Mouse (Mus musculus) heart, embryonic 12.5 days (tissue): Measurements from ENCODE around the gene Dennd6b. TPM values are rescaled to one million over a fixed set of nuclear protein-coding genes. Genes with fewer than 3 reads are reported as not detected.

Source experiments
- ATAC-seq: fragments of 200-750 bp; cut with Nextera tagmentation; 2 replicates; pipeline ENCODE4 v1.8.0; 2017; ENCODE audit warnings: moderate TSS enrichment, moderate library complexity; ENCODE audit not compliant: insufficient number of reproducible peaks, low FRiP score
- H3K27ac ChIP-seq: fragments of 300-500 bp; sonication (generic); 2 replicates; pipeline ENCODE4 v1.5.1; 2016; ENCODE audit warnings: mild to moderate bottlenecking, moderate library complexity; ENCODE audit not compliant: poor library complexity, severe bottlenecking
- H3K27me3 ChIP-seq: fragments of 300-500 bp; sonication (generic); replicated peaks from 2 replicates; pipeline ENCODE4 v1.6.1; 2016; ENCODE audit warnings: mild to moderate bottlenecking, moderate library complexity
- H3K36me3 ChIP-seq: fragments of 300-500 bp; sonication (generic); 2 replicates; pipeline ENCODE4 v1.6.1; 2016; ENCODE audit warnings: mild to moderate bottlenecking, moderate library complexity
- H3K4me1 ChIP-seq: fragments of 300-500 bp; sonication (generic); replicated peaks from 2 replicates; pipeline ENCODE4 v1.6.1; 2016; ENCODE audit warnings: mild to moderate bottlenecking
- H3K4me2 ChIP-seq: fragments of 300-500 bp; sonication (generic); 2 replicates; pipeline ENCODE4 v1.6.1; 2016; ENCODE audit warnings: mild to moderate bottlenecking, moderate library complexity
- H3K4me3 ChIP-seq: fragments of 300-500 bp; sonication (generic); 2 replicates; pipeline ENCODE4 v1.5.1; 2016; ENCODE audit warnings: mild to moderate bottlenecking
- H3K9ac ChIP-seq: fragments of 300-500 bp; sonication (generic); 2 replicates; pipeline ENCODE4 v1.6.1; 2016; ENCODE audit warnings: mild to moderate bottlenecking, moderate library complexity
- H3K9me3 ChIP-seq: fragments of 300-500 bp; sonication (generic); replicated peaks from 2 replicates; pipeline ENCODE4 v1.6.1; 2016; ENCODE audit warnings: mild to moderate bottlenecking, moderate library complexity
- WGBS: fragments of 180-500 bp; shearing (Covaris S2); methylation state at CpG from one replicate; pipeline ENCODE4 v1.1.7; 2016; 5-methylcytosine and 5-hydroxymethylcytosine counted together
- polyA plus RNA-seq: library from polyadenylated mRNA; unstranded; fragments of >200 nt; fragmentation: Nextera tagmentation; extraction: Ambion mirVana; gene quantifications from 2 replicates; pipeline ENCODE4 v1.2.1, GENCODE M21; 2016

The Dennd6b gene
- 19.9 and 20.2 TPM in 2 replicates for polyA plus RNA-seq

- Histone ChIP-seq H3K9ac (peak within 1 kb of the TSS; percentile 93), H3K9me3 (no peaks in the 10 kb centered on the region), H3K36me3 (no peaks in the 10 kb centered on the region), H3K4me1 (peaks cover 15% of the 10 kb centered on the region), H3K4me3 (peak within 1 kb of the TSS; percentile 78), H3K27me3 (no peaks in the 10 kb centered on the region), H3K4me2 (peak within 1 kb of the TSS; percentile 80), H3K27ac (peak within 1 kb of the TSS; percentile 97)
- ATAC-seq = peak; percentile 98
- WGBS = under 1% methylated on average over 38 of the region's 38 CpGs
Observed at GRCm38 (mm10) chr15:89196313-89196706, at the start of gene Dennd6b. Dennd6b (minus strand) TSS chr15:89196496.

DNA sequence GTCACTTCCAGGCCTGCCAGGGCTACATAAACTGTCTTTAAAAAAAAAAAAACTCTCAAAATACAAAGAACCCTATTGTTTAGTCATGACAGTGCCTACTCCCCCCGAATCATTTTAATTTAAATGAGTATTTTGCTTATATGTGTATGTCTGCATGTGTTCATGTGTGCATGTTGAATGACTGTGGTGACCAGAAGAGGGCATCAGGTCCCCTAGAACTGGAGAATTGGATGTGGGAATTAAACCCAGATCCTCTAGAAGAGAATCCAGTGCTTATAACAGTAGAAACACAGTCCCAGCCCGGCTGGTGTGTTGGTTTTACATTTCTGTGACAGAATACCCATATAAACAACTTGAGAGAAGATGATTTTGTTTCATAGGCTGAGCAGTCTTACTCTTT, 44.7 kb upstream of the Dennd6b start:
- H3K4me3 ChIP-seq = no peak overlapping the region
- H3K4me1 ChIP-seq = peaks cover 12% of the 10 kb centered on the region
- H3K9ac ChIP-seq = no peak overlapping the region
- peaks cover 24% of the 10 kb centered on the region for H3K36me3 ChIP-seq
- no peak overlapping the region for H3K27ac ChIP-seq
- H3K9me3 ChIP-seq = no peaks in the 10 kb centered on the region
- no peaks in the 10 kb centered on the region for H3K27me3 ChIP-seq
- 74% methylated on average over 2 of the region's 2 CpGs for WGBS
- H3K4me2 ChIP-seq = no peak overlapping the region
- ATAC-seq = no peak

DNA sequence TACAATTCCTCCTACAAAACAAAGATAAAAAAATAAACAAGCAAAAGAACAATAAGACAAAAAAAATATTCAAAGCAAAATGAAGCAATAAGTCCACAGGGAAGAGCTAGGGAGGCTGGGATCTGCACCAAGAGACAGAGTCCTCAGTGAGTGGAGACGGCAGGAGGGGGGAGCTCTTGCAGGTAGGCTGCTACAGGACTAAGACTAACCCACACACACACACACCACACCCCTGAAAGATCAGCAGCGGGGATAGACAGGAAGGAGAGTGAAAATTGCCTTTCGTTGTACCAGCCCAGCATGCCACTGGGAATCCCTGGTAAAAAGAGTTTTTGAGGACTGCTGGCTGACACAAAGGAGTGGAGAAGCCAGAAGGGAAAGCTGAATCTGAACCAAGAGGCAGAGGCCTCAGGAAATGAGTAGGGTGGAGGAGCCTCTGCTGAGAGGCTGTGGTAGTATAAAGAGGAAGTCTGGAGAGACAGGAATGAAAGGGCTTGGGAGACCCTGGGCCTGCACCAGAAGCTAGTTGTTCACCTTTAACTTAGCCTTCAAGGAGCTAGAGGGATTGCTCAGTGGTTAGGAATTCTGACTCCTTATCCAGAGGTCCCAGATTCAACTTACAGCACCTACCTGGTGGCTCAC, 43.6 kb upstream of the Dennd6b start:
- Histone ChIP-seq H3K27me3 (no peaks in the 10 kb centered on the region), H3K4me1 (peaks cover 12% of the 10 kb centered on the region), H3K9me3 (no peaks in the 10 kb centered on the region), H3K4me3 (no peak overlapping the region), H3K9ac (no peak overlapping the region), H3K36me3 (peaks cover 21% of the 10 kb centered on the region), H3K4me2 (no peak overlapping the region), H3K27ac (peak overlapping the region; percentile 61)
- no peak for ATAC-seq
- WGBS = 48% methylated on average over 3 of the region's 3 CpGs

DNA sequence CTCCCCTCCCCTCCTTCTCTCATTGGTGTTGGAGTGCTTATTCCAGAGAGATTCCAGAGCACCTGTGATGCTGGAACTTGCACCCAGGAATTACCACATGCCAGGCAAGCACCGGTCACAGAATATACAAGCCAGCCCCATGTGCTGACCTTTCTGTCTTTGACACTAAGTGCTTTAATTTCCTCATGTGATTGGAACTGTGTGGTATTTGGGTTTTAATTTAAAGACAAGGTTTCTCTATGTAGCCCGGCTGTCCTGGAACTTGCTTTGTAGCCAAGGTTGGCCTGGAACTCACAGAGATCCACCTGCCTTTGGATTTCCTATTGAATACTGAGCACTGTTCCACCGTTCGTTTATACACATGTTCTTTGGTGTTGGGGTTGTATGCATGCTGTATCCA, 37.8 kb upstream of the Dennd6b start:
- no peak overlapping the region for H3K9ac ChIP-seq
- no peak overlapping the region for H3K4me2 ChIP-seq
- WGBS = 89% methylated on average over 4 of the region's 4 CpGs
- no peaks in the 10 kb centered on the region for H3K27me3 ChIP-seq
- peaks cover 3% of the 10 kb centered on the region for H3K4me1 ChIP-seq
- no peak overlapping the region for H3K27ac ChIP-seq
- no peak for ATAC-seq
- no peak overlapping the region for H3K4me3 ChIP-seq
- H3K9me3 ChIP-seq = no peaks in the 10 kb centered on the region
- peaks cover 5% of the 10 kb centered on the region for H3K36me3 ChIP-seq

DNA sequence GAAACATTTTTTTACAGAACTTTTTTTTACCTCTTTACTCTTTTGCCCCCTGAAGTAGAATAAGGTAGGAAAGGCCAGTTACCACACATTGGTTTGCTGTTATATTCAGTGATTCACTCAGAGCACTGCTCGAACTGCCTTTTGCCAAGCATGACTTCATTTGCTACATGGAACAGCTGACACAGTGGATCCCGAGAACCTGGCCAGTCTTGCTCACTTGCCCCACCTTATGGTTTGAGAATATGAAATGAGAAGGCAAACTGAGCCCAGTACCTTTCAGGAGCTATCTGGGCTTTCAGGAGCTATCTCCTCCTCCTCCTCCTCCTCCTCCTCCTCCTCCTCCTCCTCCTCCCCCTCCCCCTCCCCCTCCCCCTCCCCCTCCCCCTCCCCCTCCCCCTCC, 37.3 kb upstream of the Dennd6b start:
- Histone ChIP-seq H3K27me3 (no peaks in the 10 kb centered on the region), H3K4me1 (no peaks in the 10 kb centered on the region), H3K27ac (no peak overlapping the region), H3K9ac (no peak overlapping the region), H3K4me3 (no peak overlapping the region), H3K4me2 (no peak overlapping the region), H3K9me3 (no peaks in the 10 kb centered on the region), H3K36me3 (peaks cover 5% of the 10 kb centered on the region)
- no peak for ATAC-seq
- WGBS = 42% methylated on average over 2 of the region's 2 CpGs

DNA sequence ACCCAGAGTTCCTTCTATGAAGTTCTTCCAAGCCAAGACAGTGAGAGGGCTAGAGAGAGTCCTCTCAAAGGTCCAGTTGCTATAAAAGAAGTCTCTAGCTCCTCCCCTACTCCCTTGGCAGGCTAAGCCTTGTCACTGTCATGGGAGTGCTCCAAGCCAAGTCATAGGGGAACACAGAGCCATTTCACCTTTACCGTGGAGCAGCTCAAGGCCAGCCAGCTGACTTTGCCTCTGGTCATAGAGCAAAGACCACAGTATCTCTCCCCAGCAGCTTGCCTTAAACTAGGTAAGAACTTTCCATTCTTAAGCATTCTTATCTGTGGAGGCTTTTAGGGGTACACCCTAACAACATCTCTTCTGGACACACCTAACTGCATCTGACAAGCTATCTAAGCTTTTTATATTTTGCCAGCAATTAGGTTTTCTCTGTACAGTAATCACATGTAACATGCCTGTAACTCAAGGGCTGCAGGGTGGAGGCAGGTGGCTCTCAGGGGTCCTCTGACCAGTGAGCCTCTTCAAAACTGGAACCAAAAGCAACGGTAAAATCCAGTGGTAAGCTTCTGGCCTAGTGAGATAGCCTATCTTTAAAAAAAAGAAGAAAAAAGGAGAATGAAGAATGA, 19.4 kb upstream of the Dennd6b start:
- Histone ChIP-seq H3K4me3 (no peak overlapping the region), H3K27ac (peak overlapping the region; percentile 40), H3K36me3 (peaks cover 12% of the 10 kb centered on the region), H3K27me3 (no peaks in the 10 kb centered on the region), H3K9ac (no peak overlapping the region), H3K9me3 (no peaks in the 10 kb centered on the region; the same call in 1 of the 2 replicates), H3K4me2 (no peak overlapping the region), H3K4me1 (peaks cover 29% of the 10 kb centered on the region)
- 61% methylated on average over 2 of the region's 2 CpGs for WGBS
- no peak for ATAC-seq

DNA sequence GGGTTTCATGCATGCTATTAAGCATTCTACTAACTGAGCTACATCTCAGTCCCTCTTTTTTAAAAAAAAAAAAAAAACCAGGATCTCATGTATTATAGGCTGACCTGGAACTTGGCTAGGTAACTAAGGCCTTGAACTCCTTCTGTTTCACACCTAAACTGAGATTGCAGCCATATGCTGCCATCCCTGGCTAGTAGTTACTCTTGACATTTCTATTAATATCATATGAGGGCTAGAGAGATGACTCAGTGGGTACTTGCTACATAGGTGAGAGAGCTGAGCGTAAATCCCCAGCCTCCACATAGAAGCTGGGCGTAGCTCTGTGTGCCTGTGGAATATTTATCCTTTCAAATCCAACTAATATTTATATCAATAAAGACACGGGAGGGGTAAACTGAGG, 18.7 kb upstream of the Dennd6b start:
- no peak overlapping the region for H3K9ac ChIP-seq
- no peak overlapping the region for H3K4me2 ChIP-seq
- no peak overlapping the region for H3K27ac ChIP-seq
- no peak overlapping the region for H3K4me3 ChIP-seq
- H3K27me3 ChIP-seq = no peaks in the 10 kb centered on the region
- 89% methylated on average over 3 of the region's 3 CpGs for WGBS
- no peaks in the 10 kb centered on the region; the same call in 1 of the 2 replicates for H3K9me3 ChIP-seq
- peaks cover 12% of the 10 kb centered on the region for H3K36me3 ChIP-seq
- no peak for ATAC-seq
- H3K4me1 ChIP-seq = peaks cover 29% of the 10 kb centered on the region

GRCm38 (mm10) chr15:89213517-89213916, 17.2 kb upstream of the Dennd6b start:
- H3K36me3 ChIP-seq = peaks cover 12% of the 10 kb centered on the region
- 60% methylated on average over 3 of the region's 3 CpGs for WGBS
- peaks cover 29% of the 10 kb centered on the region for H3K4me1 ChIP-seq
- no peak overlapping the region for H3K27ac ChIP-seq
- H3K9me3 ChIP-seq = no peaks in the 10 kb centered on the region; the same call in 1 of the 2 replicates
- no peaks in the 10 kb centered on the region for H3K27me3 ChIP-seq
- H3K4me2 ChIP-seq = no peak overlapping the region
- ATAC-seq = no peak
- H3K9ac ChIP-seq = no peak overlapping the region
- H3K4me3 ChIP-seq = no peak overlapping the region

DNA sequence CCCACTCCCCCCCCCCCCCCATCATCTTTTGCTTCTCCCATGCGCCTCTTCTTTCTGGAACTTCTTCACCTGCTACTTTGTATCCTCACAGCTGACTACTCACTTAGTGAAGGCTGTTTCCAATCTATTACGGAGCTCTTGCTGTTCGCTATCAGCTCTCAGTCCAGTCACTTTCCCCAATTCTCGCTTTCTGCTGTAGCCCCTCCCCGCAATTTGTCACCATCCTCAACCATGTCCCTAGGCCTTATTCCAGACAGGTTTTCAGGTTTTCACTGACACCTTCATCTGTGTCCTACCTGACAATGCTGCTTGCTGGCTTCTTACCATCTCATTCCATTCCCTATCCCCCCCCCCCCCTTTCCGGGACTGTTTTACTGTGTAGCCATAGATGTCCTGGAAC, 16.2 kb upstream of the Dennd6b start:
- Histone ChIP-seq H3K4me2 (peak overlapping the region; percentile 97), H3K9me3 (no peaks in the 10 kb centered on the region; the same call in 1 of the 2 replicates), H3K36me3 (peaks cover 12% of the 10 kb centered on the region), H3K27me3 (no peaks in the 10 kb centered on the region), H3K9ac (peak overlapping the region; percentile 95), H3K4me1 (peaks cover 29% of the 10 kb centered on the region), H3K27ac (no peak overlapping the region), H3K4me3 (peak overlapping the region; percentile 97)
- ATAC-seq = no peak
- 65% methylated on average over 6 of the region's 6 CpGs for WGBS

- peak overlapping the region; percentile 94 for H3K27ac ChIP-seq
- WGBS = under 1% methylated on average over 35 of the region's 35 CpGs
- peaks cover 29% of the 10 kb centered on the region for H3K4me1 ChIP-seq
- peak; percentile 52 for ATAC-seq
- H3K36me3 ChIP-seq = peaks cover 12% of the 10 kb centered on the region
- H3K9me3 ChIP-seq = no peaks in the 10 kb centered on the region; the same call in 1 of the 2 replicates
- H3K4me2 ChIP-seq = peak overlapping the region; percentile 97
- no peaks in the 10 kb centered on the region for H3K27me3 ChIP-seq
- H3K9ac ChIP-seq = peak overlapping the region; percentile 95
- peak overlapping the region; percentile 97 for H3K4me3 ChIP-seq
Observed at GRCm38 (mm10) chr15:89211716-89212461, 15.6 kb upstream of the Dennd6b start.
